Mouse (Mus musculus): ENCODE data around the gene Dusp11. TPM values are rescaled to one million over a fixed set of nuclear protein-coding genes. Genes with fewer than 3 reads are reported as not detected.
"Not testable (repeated sequence)": the region's sequence is repeated elsewhere in the genome, so short reads cannot be mapped to it uniquely, and the experiment has no call there.

The Dusp11 gene
- polyA plus RNA-seq, 1 experiment = 73.5 TPM

GRCm38 (mm10) chr6:85938701-85939100, 22.8 kb downstream of the Dusp11 start:
- no peak for TF ChIP-seq GATA1 (IDR thresholded peaks at IDR 0.05; ENCODE audit: low read length)

- TF ChIP-seq GATA1 (IDR thresholded peaks at IDR 0.05; ENCODE audit: low read length) = no peak
Observed at GRCm38 (mm10) chr6:85935646-85936045, 25.8 kb downstream of the Dusp11 start.

- TF ChIP-seq GATA1 (IDR thresholded peaks at IDR 0.05; ENCODE audit: low read length) = no peak
Observed at GRCm38 (mm10) chr6:85934047-85934446, 27.4 kb downstream of the Dusp11 start.

GRCm38 (mm10) chr6:85929312-85929711, 32.2 kb downstream of the Dusp11 start:
- no peak for TF ChIP-seq GATA1 (IDR thresholded peaks at IDR 0.05; ENCODE audit: low read length)

- TF ChIP-seq GATA1 (IDR thresholded peaks at IDR 0.05; ENCODE audit: low read length) = no peak
Observed at GRCm38 (mm10) chr6:85927476-85928464, 33.7 kb downstream of the Dusp11 start.

- no peak for TF ChIP-seq GATA1 (IDR thresholded peaks at IDR 0.05; ENCODE audit: low read length)
Observed at GRCm38 (mm10) chr6:85926709-85927108, 34.8 kb downstream of the Dusp11 start.

- no peak for TF ChIP-seq GATA1 (IDR thresholded peaks at IDR 0.05; ENCODE audit: low read length)
Observed at GRCm38 (mm10) chr6:85923643-85924042, 37.8 kb downstream of the Dusp11 start.

- no peak for TF ChIP-seq GATA1 (IDR thresholded peaks at IDR 0.05; ENCODE audit: low read length)
Observed at GRCm38 (mm10) chr6:85919401-85919800, 42.1 kb downstream of the Dusp11 start.

GRCm38 (mm10) chr6:85916596-85916995, 44.9 kb downstream of the Dusp11 start:
- TF ChIP-seq GATA1 (IDR thresholded peaks at IDR 0.05; ENCODE audit: low read length) = no peak

GRCm38 (mm10) chr6:85915539-85916513, 45.6 kb downstream of the Dusp11 start, which contains the start of gene Nat8f1:
Gene Nat8f1 (minus strand): TSS chr6:85915687.
- not testable (repeated sequence) for TF ChIP-seq GATA1 (IDR thresholded peaks at IDR 0.05; ENCODE audit: low read length)

GRCm38 (mm10) chr6:85915141-85915538, 46.3 kb downstream of the Dusp11 start:
- TF ChIP-seq GATA1 (IDR thresholded peaks at IDR 0.05; ENCODE audit: low read length) = no peak

- TF ChIP-seq GATA1 (IDR thresholded peaks at IDR 0.05; ENCODE audit: low read length) = no peak
Observed at GRCm38 (mm10) chr6:85911587-85911986, 49.9 kb downstream of the Dusp11 start, which contains the start of gene Tprkb. Gene Tprkb (plus strand): TSS chr6:85911865.

- no peak for TF ChIP-seq GATA1 (IDR thresholded peaks at IDR 0.05; ENCODE audit: low read length)
Observed at GRCm38 (mm10) chr6:85909704-85910103, 51.8 kb downstream of the Dusp11 start.

GRCm38 (mm10) chr6:85908341-85908740, 53.1 kb downstream of the Dusp11 start:
- no peak for TF ChIP-seq GATA1 (IDR thresholded peaks at IDR 0.05; ENCODE audit: low read length)

GRCm38 (mm10) chr6:85904642-85905061, 56.8 kb downstream of the Dusp11 start, which contains the start of gene Nat8f4:
Gene Nat8f4 (minus strand): TSS chr6:85904884.
- TF ChIP-seq GATA1 (IDR thresholded peaks at IDR 0.05; ENCODE audit: low read length) = not testable (repeated sequence)
